Mouse (Mus musculus): ENCODE data around the gene Gprc5d. TPM values are rescaled to one million over a fixed set of nuclear protein-coding genes. Genes with fewer than 3 reads are reported as not detected.

Gene Gprc5d
- total RNA-seq (2023; ENCODE audit: inconsistent age) = 0.39 TPM in 1 of 4 replicates, not detected in the others

DNA sequence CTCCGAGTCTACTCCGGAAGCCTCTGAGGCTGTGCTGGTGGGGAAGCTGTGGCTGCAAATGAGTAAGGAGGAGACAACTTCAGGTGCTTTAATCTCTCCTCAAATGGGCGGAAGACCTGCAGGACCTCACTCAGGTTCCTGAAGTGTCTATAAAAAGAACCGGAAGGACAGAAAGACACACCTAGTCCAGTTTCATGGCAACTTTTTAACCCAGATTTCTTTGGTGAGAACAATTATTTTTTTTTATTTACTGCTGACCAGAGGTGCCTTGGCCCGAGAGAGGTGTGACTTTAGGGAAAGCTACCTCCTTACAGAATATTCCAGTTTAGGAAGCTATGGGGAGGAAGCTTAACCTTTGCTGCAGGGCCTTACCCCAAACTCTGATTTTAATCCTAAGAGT is at the start of gene Gprc5d:
Gprc5d (minus strand) TSS at position 101 of the 400 bp plus-strand sequence.

GRCm38 (mm10) chr6:135065236-135065957 is 52.7 kb downstream of the Gprc5d start, which contains the start of gene Gprc5a:
Gprc5a (plus strand) TSS chr6:135065651.

Other genes with a start within 250 kb of the Gprc5d start
- gene Gpr19, start 219.7 kb downstream of the Gprc5d start, total RNA-seq (2023; ENCODE audit: inconsistent age) = 10.9 to 13.9 TPM (median 12.0 TPM) in 4 replicates
- 113 to 121 TPM (median 118 TPM) in 4 replicates for gene Cdkn1b, start 197.9 kb downstream of the Gprc5d start, total RNA-seq (2023; ENCODE audit: inconsistent age)
- 0.18 to 0.74 TPM (median 0.43 TPM) in 4 replicates for gene Apold1, start 136.6 kb downstream of the Gprc5d start, total RNA-seq (2023; ENCODE audit: inconsistent age)
- gene Ddx47, start 106.7 kb downstream of the Gprc5d start, total RNA-seq (2023; ENCODE audit: inconsistent age) = 139 to 145 TPM (median 142 TPM) in 4 replicates
- 0.87 to 1.5 TPM (median 1.5 TPM) in 4 replicates for gene Gprc5a, start 52.6 kb downstream of the Gprc5d start, total RNA-seq (2023; ENCODE audit: inconsistent age)
- gene Fam234b, start 79.7 kb upstream of the Gprc5d start, total RNA-seq (2023; ENCODE audit: inconsistent age) = 11.2 to 19.2 TPM (median 13.8 TPM) in 4 replicates
- gene Hebp1, start 79.7 kb upstream of the Gprc5d start, total RNA-seq (2023; ENCODE audit: inconsistent age) = 13.9 to 23.4 TPM (median 20.3 TPM) in 4 replicates
- not detected in 4 replicates for gene Gsg1, start 136.1 kb upstream of the Gprc5d start, total RNA-seq (2023; ENCODE audit: inconsistent age)
- not detected in 4 replicates for gene Pbp2, start 192.1 kb upstream of the Gprc5d start, total RNA-seq (2023; ENCODE audit: inconsistent age)
- 0.64 to 1.2 TPM (median 0.92 TPM) in 4 replicates for gene Emp1, start 244.3 kb upstream of the Gprc5d start, total RNA-seq (2023; ENCODE audit: inconsistent age)

Measured in B cell, adult (primary cell).